Mouse (Mus musculus) erythroblast, embryonic 14.5 days (primary cell): ENCODE measurements around the gene Cemip.

Experiments used
- GATA1 ChIP-seq: IDR thresholded peaks from 2 replicates; pipeline ENCODE4 v1.6.1; 2012; ENCODE audit warnings: low read length, inconsistent platforms, mixed read lengths
- TAL1 ChIP-seq: IDR thresholded peaks from 3 replicates; pipeline ENCODE4 v1.6.1; 2012; ENCODE audit warnings: low read length, inconsistent platforms, mixed read lengths

- TF ChIP-seq GATA1: no peak
- no peak for TF ChIP-seq TAL1
These were observed 28.5 kb upstream of the Cemip start for GRCm38 (mm10) chr7:84114775-84115174.
